Mouse (Mus musculus) R1 (cell line): ENCODE measurements at regions not wholly inside any gene's neighbourhood (a gene's known extent, or its start where the extent isn't known, plus 50 kb on each side); places are given as distances from the start of the nearest gene placed in this dataset.
A peak's percentile ranks its signal among the peaks of the same experiment; 100 is the strongest.

ENCODE experiments used
- DNase-seq: peaks from one replicate; pipeline ENCODE4 v3.0.0-alpha.2; 2018; ENCODE audit warnings: low read depth, low spot score

DNA sequence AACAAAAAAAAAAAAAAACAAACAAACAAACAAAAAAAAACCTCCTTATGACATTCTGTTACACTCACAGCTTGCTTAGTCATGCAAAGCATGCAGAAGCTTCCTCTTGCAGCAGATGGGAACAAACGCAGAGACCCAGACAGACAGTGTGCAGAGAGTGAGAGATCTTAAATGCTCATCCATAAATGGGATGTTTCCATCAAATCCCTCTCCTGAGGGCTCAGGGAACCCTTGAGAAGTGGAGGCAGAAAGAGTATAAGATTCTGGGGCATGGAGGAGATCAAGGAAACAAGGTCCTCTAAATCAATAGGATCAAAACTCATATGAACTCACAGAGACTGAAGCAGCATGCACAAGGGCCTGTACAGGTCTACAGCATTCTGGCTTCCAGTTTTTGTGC is 52.5 kb downstream of the Adm start:
- DNase-seq: no peak

GRCm38 (mm10) chr7:110682911-110683310 is 55.5 kb downstream of the Adm start:
- DNase-seq: peak; percentile 42

- DNase-seq: peak; percentile 91
Observed at GRCm38 (mm10) chr7:110688884-110689681, 61.6 kb downstream of the Adm start.

DNA sequence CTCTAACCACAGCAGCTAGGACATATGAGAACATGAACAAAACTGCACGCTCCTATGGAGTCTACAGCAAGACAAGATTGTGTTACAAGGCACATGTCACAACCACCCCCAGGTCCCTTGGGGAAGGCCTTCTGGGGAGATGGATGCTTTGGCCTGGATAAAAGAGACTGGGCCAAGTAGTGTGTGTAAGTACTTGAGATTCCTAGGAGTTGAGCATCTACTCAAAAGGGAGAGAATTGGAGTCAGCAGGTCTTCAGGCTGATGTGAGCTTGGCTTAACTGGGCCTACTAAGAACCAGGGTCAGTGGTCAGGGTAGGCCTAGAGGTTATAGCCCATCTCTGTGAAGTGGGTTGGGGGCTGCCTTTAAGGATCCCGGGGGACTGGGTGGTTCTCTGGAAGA is 62.8 kb downstream of the Adm start:
- no peak for DNase-seq

DNA sequence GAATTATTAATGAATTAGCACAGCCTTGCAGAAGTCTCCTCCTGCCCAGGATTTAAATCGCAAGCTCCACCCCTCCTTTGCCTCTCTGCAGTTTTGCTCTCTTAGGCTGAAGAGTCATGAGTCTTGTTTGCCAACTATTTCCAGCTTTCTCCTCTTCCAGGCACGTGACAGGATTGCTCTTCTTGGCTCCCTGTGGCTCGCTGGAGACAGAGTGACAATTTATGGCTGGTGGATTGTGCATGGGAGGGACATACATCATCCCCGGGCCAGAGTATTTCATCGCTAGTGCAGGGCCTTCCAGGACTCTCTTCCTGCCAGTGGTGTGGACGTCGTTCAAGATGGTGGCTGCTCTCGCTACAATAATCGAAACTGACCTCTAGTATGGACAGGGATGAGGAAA is 63.4 kb downstream of the Adm start:
- DNase-seq: no peak

- DNase-seq: no peak
Observed at GRCm38 (mm10) chr7:110694262-110694661, 66.8 kb downstream of the Adm start.

- DNase-seq: no peak
Observed at GRCm38 (mm10) chr7:110695729-110696128, 68.3 kb downstream of the Adm start.

DNA sequence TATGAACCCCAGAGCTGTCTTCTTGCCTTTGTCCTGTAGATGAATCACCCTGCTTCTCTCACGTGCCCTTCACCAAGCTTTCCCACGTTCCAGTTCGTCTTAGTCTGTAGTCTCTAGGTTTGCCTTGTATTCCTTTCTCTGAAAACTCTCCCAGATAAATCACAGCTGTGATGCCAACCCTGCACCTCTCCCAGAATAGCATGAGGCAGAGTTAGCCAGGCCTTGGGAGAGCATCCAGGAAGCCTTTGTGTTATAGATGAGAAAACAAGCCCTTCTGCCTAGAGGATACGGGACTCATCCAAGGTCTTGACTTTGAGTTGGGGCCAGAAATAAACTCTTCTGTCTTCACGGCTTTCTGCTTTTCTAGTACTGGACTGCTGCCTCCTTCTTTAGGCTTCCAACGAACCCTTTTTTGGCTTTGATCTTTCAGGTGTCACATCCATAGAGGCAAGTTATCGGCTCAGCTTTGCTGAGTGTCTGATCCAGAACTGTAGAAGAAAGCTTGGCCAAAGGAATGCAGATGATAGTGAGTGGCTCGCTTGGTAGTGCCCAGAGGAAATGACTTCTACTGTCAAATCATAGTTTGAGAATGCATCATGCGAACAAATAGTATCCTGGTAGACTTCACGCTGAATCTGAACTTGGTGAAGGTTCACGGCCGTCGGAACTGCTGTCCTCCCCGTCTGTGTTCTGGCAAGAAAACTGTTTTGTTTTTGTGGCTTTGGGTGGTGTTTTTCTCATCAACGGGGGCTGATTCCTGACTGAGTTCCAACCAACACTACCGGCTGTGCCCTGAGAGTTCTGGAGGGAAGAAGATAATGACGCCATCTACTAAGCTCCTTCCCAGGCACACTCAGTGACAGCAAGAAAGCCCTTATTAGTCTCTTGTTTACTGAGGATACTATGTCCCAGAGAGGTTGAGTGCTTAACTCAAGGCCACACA is 69.5 kb upstream of the Ampd3 start:
- no peak for DNase-seq

GRCm38 (mm10) chr7:110699596-110699995 is 68.4 kb upstream of the Ampd3 start:
- DNase-seq: no peak

GRCm38 (mm10) chr7:110701681-110702413 is 66.2 kb upstream of the Ampd3 start:
- DNase-seq: peak; percentile 48

DNA sequence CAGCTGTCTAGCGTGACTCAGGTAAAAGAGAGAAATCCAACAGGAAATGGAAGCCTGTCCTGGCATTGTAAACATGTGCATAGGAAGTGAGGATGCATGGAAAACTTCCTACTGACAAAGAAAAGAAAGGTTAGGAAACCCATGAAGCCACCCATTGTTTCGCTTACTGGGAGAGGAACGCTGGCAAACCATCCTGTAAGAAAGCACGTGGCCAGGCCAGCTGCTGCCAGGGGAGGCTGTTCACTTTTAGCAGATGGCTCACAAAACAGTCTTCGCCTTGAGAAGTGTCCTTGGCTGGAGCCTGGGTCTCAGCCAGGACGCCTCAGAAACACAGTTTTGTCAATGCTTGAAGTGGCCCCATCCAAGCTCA is 65.6 kb upstream of the Ampd3 start:
- no peak for DNase-seq

GRCm38 (mm10) chr7:110705311-110706000 is 62.5 kb upstream of the Ampd3 start:
- DNase-seq: no peak

DNA sequence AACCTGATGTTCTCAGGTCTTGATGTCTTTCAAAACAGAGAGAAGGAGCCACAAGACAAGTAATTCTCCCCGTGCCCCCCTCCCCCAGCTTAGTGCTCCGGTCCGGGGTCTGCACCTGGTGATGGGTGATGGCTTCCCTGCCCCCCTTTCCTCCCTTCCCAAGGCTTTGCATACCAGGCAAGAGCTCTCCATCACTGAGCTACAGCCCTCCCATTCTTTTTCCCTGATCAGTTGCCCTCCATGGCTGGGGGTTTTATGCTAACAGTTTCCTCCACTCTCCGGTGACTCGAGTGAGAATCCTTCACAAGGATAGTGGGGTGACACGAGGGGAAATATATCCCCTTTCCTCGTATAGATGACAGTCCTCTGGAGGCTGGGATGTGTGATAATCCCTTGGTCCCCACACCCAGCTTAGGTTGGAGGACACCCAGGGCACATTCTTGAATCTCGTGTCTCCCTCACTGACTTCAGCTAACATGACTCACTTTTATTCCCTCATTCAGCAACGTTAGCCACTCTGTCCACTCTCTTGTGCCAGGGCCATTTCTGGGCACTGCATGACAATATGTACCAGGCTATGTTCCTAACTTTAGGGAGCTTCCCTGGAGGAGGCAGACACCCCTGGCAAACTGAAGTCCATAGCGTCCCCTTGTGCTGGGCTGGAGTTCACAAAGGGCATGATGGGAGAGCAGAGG is 61.9 kb upstream of the Ampd3 start:
- DNase-seq: no peak

GRCm38 (mm10) chr7:110706696-110707087 is 61.3 kb upstream of the Ampd3 start:
- no peak for DNase-seq

- no peak for DNase-seq
Observed at GRCm38 (mm10) chr7:110708116-110708515, 59.9 kb upstream of the Ampd3 start.

DNA sequence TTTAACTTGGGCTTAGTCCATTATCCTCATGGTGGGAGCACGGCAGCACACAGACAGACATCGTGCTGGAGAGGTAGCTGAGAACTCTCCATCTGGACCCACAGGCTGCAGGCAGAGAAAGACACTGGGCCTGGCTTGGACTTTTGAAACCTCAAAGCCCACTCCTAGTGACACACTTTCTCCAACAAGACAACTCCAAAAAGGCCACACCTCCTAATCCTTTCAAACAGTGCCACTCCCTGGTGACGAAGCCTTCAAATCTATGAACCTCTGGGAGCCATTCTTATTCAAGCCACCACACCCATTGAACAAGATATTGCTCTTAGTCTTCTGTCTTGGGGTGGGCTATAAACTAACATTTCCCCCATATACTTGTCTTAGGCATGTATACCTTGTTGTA is 59.2 kb upstream of the Ampd3 start:
- no peak for DNase-seq

DNA sequence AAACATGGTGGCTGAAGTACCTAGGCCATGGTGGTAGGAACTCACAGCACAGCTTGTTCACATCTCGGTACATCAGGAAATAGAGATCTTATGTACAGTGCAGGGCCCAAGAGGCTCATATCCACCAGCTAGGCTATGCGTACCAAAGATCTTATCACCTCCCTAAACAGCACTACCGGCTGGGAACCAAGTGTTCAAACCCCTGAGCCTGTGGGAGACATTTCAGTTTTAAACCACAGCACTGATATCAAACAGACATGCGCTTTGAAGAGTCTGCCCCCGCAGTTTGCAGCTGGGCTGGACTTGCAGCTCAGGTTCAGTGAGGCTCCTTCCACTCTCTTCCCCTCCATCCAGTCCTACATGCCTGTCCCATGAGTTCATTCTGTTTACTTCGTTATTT is 58.4 kb upstream of the Ampd3 start:
- no peak for DNase-seq

- DNase-seq: no peak
Observed at GRCm38 (mm10) chr7:110710256-110710962, 57.6 kb upstream of the Ampd3 start.

- no peak for DNase-seq
Observed at GRCm38 (mm10) chr7:110713661-110714060, 54.3 kb upstream of the Ampd3 start.

- no peak for DNase-seq
Observed at GRCm38 (mm10) chr7:110715110-110715509, 52.9 kb upstream of the Ampd3 start.
